Mouse (Mus musculus): ENCODE measurements around the gene Parm1. TPM values are rescaled to one million over a fixed set of nuclear protein-coding genes. Genes with fewer than 3 reads are reported as not detected.

Gene Parm1
- 0.09 TPM in 1 of 2 replicates, not detected in the other for total RNA-seq (2023)

GRCm38 (mm10) chr5:91517480-91518301, at the start of gene Parm1:
Gene Parm1, plus strand, starts transcription at chr5:91517615.

Other genes starting within 250 kb of the Parm1 start
- gene Btc, start 114.6 kb upstream of the Parm1 start, total RNA-seq (2023) = not detected in 2 replicates